Mouse (Mus musculus) embryonic fibroblast, embryonic 13.5 days (primary cell): ENCODE measurements around the gene H2-DMb1. TPM values are rescaled to one million over a fixed set of nuclear protein-coding genes. Genes with fewer than 3 reads are reported as not detected.
A peak's percentile ranks its signal among the peaks of the same experiment; 100 is the strongest.

Experiments used
- H3K27ac ChIP-seq: 2 replicates; pipeline ENCODE4 v1.5.1; 2012; ENCODE audit warnings: low read length, control low read depth, inconsistent platforms; ENCODE audit not compliant: insufficient read depth
- H3K4me1 ChIP-seq: 2 replicates; pipeline ENCODE4 v1.6.1; 2011; ENCODE audit warnings: low read length; ENCODE audit not compliant: control insufficient read depth, insufficient read depth
- H3K4me3 ChIP-seq: 2 replicates; pipeline ENCODE4 v1.5.1; 2011; ENCODE audit warnings: mild to moderate bottlenecking, control low read depth, low read length; ENCODE audit not compliant: insufficient read depth
- CTCF ChIP-seq: IDR thresholded peaks from 2 replicates; pipeline ENCODE4 v1.5.1; 2011; ENCODE audit warnings: mild to moderate bottlenecking, control low read depth, low read length, moderate library complexity, borderline replicate concordance; ENCODE audit not compliant: insufficient read depth
- POLR2A ChIP-seq: IDR thresholded peaks from 2 replicates; pipeline ENCODE4 v1.6.1; 2011; ENCODE audit warnings: low read depth, mild to moderate bottlenecking, control low read depth, low read length, moderate library complexity
- polyA plus RNA-seq: library from polyadenylated mRNA; stranded (reverse); fragments of >200 nt; gene quantifications from 2 replicates; pipeline ENCODE4 v1.2.4, GENCODE M21; 2011; ENCODE audit warnings: low read depth; ENCODE audit not compliant: missing spikeins, insufficient read length

The H2-DMb1 gene
- polyA plus RNA-seq, 1 experiment, result 2.4 TPM

DNA sequence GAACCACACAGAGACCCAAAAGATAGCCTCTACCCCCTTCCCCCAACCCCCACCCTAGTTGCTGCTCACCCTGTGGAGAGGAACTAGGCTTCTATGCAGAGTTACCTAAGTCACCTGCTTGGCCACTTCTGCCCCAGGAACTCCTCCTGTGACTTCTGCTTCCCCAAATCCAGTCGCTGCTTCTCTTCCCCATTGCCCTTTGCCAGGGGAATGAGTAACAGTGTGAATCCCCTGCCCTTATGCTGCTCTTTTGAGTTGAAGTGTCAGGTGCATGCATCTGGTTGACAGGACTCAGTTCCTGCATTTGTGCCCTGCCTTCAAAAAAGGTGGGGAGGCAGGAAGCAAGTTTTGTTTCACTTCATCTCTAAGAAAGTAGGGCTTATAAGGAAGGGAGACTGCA lies 21.2 kb downstream of the H2-DMb1 start:
- no peaks in the 10 kb centered on the region for H3K4me1 ChIP-seq
- H3K4me3 ChIP-seq, result no peak overlapping the region
- TF ChIP-seq CTCF (no peak), POLR2A (no peak)
- H3K27ac ChIP-seq, result no peak overlapping the region

DNA sequence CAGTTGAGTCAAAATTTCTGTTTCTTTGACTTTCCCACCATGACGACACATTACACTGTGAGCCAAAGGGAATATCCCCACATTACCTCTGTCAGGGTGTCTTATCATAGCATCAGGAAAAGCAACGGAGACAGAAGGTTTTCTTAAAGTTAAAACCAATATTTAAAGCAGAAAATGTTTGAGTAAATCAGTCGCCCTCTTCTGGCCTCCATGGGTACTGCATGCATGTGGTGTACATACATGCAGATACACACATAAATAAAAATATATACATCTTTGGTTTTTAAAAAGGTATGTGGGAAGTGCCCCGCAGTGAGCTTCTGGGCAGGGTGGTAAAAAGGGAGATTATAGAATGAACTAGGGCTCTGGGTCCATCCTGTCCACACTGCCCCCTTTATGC lies 24.3 kb downstream of the H2-DMb1 start:
- Histone ChIP-seq H3K4me3 (no peak overlapping the region), H3K27ac (no peak overlapping the region), H3K4me1 (no peaks in the 10 kb centered on the region)
- TF ChIP-seq CTCF (no peak), POLR2A (no peak)

DNA sequence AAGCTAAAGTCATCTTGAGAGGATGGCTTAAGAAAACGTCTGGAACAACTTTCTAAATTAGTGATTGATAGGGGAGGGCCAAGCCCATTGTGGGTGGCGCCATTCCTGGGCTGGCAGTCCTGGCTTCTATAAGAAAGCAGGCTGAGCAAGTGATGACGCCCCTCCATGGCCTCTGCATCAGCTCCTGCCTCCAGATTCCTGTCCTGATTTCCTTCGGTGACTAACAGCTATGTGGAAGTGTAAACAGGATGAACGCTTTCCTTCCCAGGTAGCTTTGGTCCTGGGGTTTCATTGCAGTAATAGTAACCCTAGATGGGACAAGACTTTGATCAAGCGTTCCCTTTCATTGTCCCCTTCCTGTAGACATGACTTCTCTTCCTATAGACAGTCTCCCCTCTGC lies 26.1 kb downstream of the H2-DMb1 start:
- TF ChIP-seq POLR2A, result no peak
- Histone ChIP-seq H3K27ac (no peak overlapping the region), H3K4me1 (no peaks in the 10 kb centered on the region), H3K4me3 (no peak overlapping the region)

DNA sequence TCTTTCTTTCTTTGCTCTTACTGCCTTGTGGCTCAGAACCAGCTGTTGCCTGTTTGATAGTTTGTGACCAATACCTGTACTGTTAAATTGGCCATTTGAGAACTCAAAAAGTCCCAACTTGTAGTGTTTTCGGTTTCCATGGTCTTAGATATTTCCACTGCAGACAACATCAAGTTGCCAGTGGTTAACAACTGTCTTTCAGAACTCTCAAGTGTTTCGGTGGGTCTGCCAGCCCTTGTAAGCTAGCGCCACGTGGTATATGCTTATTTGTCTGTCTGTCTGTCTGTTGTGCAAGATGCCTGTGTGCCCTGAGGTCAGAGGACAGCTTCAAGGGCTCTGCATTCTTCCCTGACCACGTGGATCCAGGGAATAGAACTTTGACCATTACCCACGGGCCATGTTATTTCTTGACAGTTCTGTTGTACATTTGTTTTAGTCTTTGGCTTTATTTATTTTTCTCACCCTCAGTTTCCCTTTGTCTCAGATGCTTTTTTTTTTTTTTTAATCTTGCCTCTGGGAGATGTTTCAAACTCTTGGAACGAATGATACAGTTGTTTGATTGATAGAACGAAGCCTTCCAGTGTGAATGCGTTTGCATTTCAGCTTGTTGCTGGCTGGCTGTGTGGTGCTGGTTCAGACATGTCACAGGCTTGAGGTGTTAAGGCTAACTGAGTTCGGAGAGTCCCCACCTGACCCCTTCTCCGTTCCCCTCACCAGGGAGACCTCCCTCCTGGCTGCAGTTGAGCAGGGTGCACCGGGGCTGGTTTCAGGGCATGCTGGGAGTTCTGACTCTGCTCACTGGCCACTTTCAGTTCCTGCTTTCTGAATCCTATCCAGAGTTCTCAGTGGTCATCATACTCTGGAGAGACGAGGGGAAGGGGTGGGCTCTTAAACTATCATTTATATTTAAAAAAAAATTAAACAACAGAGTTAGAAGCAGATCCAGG lies 27.3 kb downstream of the H2-DMb1 start:
- Histone ChIP-seq H3K4me1 (no peaks in the 10 kb centered on the region), H3K4me3 (no peak overlapping the region), H3K27ac (no peak overlapping the region)
- TF ChIP-seq POLR2A, result no peak
- no peak for TF ChIP-seq CTCF

DNA sequence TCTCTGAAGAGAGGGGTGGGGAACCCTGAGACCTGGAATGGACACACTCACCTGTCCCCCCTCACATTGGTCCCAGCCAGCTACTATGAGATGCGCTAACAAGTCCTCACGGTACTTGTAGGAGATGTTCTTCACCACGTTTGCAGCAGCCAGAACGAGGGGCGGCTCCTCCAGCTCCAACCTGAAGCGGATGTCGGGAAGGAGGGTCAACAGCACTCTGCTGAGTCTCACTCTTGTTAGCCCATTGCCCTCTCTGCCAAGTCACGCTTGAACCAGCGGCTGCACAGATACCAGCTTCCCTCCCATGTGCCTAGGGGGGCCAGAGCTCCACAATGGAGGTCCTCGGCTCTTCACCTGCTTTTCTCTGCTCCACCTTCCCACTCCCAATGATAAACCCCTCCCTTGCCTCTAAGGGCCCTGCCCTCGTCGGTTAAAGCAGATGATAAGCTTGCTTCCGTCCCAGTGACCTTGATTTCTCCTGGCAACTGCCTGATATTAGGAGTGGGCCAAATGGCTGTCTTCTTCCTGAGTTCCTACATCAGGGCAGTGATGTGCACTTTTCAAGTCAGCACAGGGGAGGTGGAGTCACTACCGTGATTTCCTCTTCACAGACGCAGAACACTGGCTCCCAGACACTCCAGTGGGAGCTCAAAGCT lies 30.8 kb downstream of the H2-DMb1 start:
- Histone ChIP-seq H3K27ac (no peak overlapping the region), H3K4me3 (no peak overlapping the region), H3K4me1 (no peaks in the 10 kb centered on the region)
- no peak for TF ChIP-seq POLR2A
- TF ChIP-seq CTCF, result no peak

DNA sequence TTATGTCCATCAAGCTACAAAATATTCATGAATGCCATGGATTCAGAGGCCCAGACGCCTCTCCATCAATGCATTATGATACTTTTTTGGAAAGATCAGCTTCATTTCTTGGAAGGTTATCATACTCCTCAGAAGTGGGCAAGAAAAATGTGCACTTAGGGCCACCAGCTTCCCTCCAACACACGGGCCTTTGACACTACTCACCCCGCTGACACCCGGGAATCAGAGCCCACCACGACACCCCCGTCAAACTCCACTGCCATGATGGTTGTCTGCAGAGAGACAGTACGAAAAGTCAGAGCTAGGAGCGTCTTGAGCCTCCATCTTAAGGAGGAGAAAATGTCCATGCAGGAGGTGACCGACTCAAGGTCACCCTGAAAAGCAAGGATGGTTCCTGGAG lies 32.7 kb downstream of the H2-DMb1 start:
- H3K27ac ChIP-seq, result no peak overlapping the region
- no peak for TF ChIP-seq CTCF
- no peak for TF ChIP-seq POLR2A
- H3K4me1 ChIP-seq, result no peaks in the 10 kb centered on the region
- H3K4me3 ChIP-seq, result no peak overlapping the region

DNA sequence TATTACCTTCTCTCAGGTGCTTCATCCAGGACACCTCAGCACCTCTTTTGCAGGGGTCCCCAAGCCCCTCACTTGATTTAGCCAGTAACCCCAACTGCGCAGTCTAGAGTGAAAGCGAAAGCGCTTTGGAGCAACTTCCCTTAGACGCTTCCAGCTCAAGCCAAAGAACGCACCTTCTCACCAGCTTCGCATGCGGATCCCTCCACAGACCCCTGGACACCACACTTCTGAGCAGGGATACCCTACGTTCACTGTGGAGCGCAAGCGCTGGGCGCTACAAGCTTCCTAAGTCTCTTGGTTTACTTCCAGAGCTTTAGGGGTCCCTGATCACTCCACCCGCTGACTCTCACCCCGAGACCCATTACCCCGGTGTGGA lies 34.0 kb downstream of the H2-DMb1 start:
- no peaks in the 10 kb centered on the region for H3K4me1 ChIP-seq
- no peak overlapping the region for H3K27ac ChIP-seq
- H3K4me3 ChIP-seq, result peak overlapping the region; percentile 68
- TF ChIP-seq CTCF (no peak), POLR2A (no peak)

DNA sequence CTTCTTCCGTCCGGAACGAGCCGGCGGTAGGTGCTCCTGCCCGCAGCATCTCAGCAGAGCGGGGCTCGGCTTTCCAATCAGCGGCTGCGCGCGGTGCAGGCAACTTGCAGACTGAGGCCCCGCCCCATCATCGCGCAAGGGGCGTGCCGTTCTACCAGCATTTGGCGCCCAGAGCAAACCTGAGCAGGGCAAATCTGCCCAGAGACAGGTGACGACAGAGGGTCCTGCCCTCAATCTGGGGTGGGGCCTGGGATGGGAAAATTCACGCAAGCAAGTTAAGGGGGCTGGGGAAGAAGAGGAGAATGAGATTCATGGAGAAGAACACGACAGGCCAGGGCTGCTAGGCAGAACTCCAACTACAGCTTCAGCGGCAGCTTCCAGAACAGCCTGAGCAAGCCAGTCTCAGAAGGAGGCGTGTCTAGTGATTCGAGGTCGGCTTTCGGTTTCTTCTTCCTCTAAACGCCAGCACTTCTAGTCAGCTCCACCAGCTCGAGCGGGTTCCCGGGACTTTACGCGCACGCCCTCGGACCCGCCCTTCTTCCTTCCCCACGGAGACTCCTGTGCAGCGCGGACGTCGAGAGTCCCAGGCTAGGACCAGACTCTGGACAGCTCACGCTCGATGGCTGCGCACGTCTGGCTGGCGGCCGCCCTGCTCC lies 34.5 kb downstream of the H2-DMb1 start, which contains the start of the genes Tap1 and Psmb9:
Tap1 (plus strand) TSS at position 293 of the 656 bp plus-strand sequence.
Psmb9 (minus strand) TSS at position 504 of the 656 bp plus-strand sequence.
- Histone ChIP-seq H3K4me1 (no peaks in the 10 kb centered on the region), H3K27ac (peak within 1 kb of the TSS; percentile 64), H3K4me3 (peak within 1 kb of the TSS; percentile 68)
- TF ChIP-seq POLR2A (peak; percentile 67), CTCF (no peak)

DNA sequence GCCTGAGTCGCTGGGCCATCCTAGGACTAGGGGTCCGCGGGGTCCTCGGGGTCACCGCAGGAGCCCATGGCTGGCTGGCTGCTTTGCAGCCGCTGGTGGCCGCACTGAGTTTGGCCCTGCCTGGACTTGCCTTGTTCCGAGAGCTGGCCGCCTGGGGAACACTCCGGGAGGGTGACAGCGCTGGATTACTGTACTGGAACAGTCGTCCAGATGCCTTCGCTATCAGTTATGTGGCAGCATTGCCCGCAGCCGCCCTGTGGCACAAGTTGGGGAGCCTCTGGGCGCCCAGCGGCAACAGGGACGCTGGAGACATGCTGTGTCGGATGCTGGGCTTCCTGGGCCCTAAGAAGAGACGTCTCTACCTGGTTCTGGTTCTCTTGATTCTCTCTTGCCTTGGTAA lies 35.1 kb downstream of the H2-DMb1 start:
- Histone ChIP-seq H3K27ac (peak overlapping the region; percentile 64), H3K4me1 (no peaks in the 10 kb centered on the region), H3K4me3 (peak overlapping the region; percentile 68)
- TF ChIP-seq POLR2A (no peak), CTCF (no peak)

DNA sequence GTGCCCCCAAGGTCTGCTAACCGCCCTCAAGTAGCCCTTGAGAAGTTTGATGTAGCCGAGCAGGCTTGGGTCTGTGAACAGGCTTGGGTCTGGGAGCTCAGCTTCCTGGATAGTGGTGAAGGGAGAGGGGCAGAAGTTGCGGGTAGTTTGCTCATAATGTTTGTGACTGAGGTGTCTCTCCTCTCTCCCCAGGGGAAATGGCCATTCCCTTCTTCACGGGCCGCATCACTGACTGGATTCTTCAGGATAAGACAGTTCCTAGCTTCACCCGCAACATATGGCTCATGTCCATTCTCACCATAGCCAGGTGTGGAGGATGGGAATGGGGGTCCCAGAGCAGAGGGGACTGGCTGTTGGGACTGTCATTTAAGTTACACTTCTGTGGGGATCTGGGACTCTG lies 36.1 kb downstream of the H2-DMb1 start:
- TF ChIP-seq CTCF (no peak), POLR2A (no peak)
- H3K4me3 ChIP-seq, result no peak overlapping the region
- H3K27ac ChIP-seq, result no peak overlapping the region
- H3K4me1 ChIP-seq, result no peaks in the 10 kb centered on the region
